Mouse (Mus musculus): Measurements from ENCODE around the gene Cchcr1.

DNA sequence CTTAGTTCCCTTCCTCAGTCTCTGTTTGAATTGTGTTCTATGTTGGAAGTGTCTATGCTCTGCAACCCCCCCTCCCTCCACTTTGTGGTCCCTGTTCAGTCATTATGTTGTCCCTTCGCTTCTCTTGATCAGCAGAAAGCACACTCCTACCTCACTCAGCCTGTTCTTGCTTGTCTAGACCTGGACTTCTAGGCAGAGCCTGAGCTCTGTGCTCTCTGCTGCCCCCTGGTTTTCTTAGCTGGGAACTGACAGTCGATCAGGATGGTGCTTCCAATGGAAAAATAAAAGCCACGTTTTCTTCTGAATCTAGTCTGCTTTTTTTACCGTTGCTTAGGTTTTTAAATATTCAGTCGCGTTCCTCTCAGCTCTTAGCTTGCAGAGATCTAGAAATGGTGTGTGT is 17.4 kb downstream of the Cchcr1 start:
- peak; percentile 94 for TF ChIP-seq CTCF (IDR thresholded peaks at IDR 0.05; ENCODE audit: low read depth)
- TF ChIP-seq EP300 (IDR thresholded peaks at IDR 0.05; ENCODE audit: low read depth) = no peak
